Mouse (Mus musculus): ENCODE data around the gene Smyd4. TPM values are rescaled to one million over a fixed set of nuclear protein-coding genes. Genes with fewer than 3 reads are reported as not detected.

The Smyd4 gene
- polyA plus RNA-seq, 1 experiment from 2014 or later, result 13.8 TPM

DNA sequence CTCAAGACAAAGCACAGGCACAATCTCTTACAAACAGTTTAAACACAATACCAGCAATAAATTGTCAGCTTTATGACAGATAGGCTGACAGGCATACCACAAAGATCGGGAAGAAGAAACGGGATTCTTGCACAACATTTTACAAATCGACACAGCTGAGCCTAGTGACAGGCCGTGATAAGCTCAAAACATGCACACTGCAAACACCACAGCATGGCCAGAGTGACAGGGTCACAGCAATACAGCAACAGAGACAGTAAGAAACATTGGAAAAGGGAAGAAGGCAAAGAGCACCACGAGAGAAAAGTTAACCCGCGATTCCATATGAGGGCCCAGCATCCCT is 22.3 kb upstream of the Smyd4 start:
- no peak overlapping the region for H3K4me3 ChIP-seq (ENCODE audit: control insufficient read depth in 1 of 2, insufficient read depth in 1 of 2, low read depth in 1 of 2, low read length in 2 of 2)
- ATAC-seq (ENCODE audit: insufficient number of reproducible peaks, insufficient read depth, low FRiP score, low read depth), result no peak
- WGBS, result 59% methylated on average over 7 of the region's 7 CpGs
- H3K36me3 ChIP-seq (ENCODE audit: control insufficient read depth, insufficient read depth, low read length), result peaks cover 23% of the 10 kb centered on the region
- H3K27ac ChIP-seq (replicated peaks in 1 of 2; ENCODE audit: control insufficient read depth in 1 of 2, insufficient read depth in 1 of 2, low read depth in 2 of 2, low read length in 2 of 2), result no peak overlapping the region
- H3K27me3 ChIP-seq (ENCODE audit: control insufficient read depth, insufficient read depth, low read length), result no peaks in the 10 kb centered on the region
- no peak overlapping the region for H3K9ac ChIP-seq (ENCODE audit: low read length)
- no peak overlapping the region for H3K4me2 ChIP-seq (ENCODE audit: low read length)
- no peaks in the 10 kb centered on the region for H3K9me3 ChIP-seq (ENCODE audit: control insufficient read depth, low read length)
- H3K4me1 ChIP-seq (ENCODE audit: control insufficient read depth in 2 of 2, insufficient read depth in 2 of 2, low read length in 2 of 2), result peaks cover 0 to 6% of the 10 kb centered on the region in 2 experiments; a peak in 1 of 4 replicates

DNA sequence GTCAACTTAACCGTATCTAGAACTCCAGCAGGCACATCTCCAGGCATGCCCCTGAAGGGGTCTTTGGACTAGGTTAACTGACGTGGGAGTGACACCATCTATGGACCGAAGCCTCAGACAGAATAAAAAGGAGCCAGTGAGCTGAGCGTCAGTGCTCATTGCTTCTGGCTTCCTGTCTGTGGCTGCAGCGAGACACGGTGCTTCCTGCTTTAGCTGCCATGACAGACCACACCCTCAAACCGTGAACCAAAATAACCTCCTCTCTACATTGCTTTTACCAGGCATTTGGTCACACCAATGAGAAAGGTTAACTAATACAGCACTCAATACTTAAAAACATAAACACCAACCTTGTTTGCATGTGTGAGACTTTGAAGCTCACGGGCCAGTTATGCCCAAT is 11.6 kb upstream of the Smyd4 start:
- peaks cover 79% of the 10 kb centered on the region for H3K36me3 ChIP-seq (ENCODE audit: control insufficient read depth, insufficient read depth, low read length)
- WGBS, result 68% methylated on average over 8 of the region's 8 CpGs
- ATAC-seq (ENCODE audit: insufficient number of reproducible peaks, insufficient read depth, low FRiP score, low read depth), result no peak

DNA sequence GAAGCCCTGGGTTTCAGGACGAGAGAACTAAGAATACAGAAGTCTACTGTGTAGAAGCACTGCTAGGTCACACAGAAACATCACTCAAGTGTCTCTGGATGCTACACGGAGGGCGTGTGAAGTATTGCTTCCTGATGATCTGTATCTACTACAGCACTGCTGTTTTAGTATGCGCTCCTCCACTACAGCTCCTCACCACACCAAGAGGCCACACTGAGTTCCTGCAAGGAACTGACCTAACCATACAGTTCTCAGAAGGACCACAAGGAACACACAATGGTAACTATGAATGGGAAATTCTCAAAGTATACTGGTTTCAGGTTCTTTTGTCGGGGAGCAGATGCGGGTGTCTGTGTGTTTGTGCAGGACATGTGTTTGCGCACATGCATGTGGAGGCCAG is 11.0 kb upstream of the Smyd4 start:
- H3K4me1 ChIP-seq (ENCODE audit: control insufficient read depth in 2 of 2, insufficient read depth in 2 of 2, low read length in 2 of 2), result peaks cover 2 to 7% of the 10 kb centered on the region in 2 experiments; a peak in 1 of 4 replicates
- no peak overlapping the region for H3K4me3 ChIP-seq (ENCODE audit: control insufficient read depth in 1 of 2, insufficient read depth in 1 of 2, low read depth in 1 of 2, low read length in 2 of 2)
- H3K27me3 ChIP-seq (ENCODE audit: control insufficient read depth, insufficient read depth, low read length), result no peaks in the 10 kb centered on the region
- WGBS, result 90% methylated on average over 7 of the region's 7 CpGs
- no peak for ATAC-seq (ENCODE audit: insufficient number of reproducible peaks, insufficient read depth, low FRiP score, low read depth)
- no peak overlapping the region for H3K27ac ChIP-seq (replicated peaks in 1 of 2; ENCODE audit: control insufficient read depth in 1 of 2, insufficient read depth in 1 of 2, low read depth in 2 of 2, low read length in 2 of 2)
- no peak overlapping the region for H3K4me2 ChIP-seq (ENCODE audit: low read length)
- H3K9me3 ChIP-seq (ENCODE audit: control insufficient read depth, low read length), result no peaks in the 10 kb centered on the region
- H3K36me3 ChIP-seq (ENCODE audit: control insufficient read depth, insufficient read depth, low read length), result peaks cover 79% of the 10 kb centered on the region
- no peak overlapping the region for H3K9ac ChIP-seq (ENCODE audit: low read length)

More for the DNA sequence above, 11.6 kb upstream of the Smyd4 start:
- H3K27ac ChIP-seq (replicated peaks in 1 of 2; ENCODE audit: control insufficient read depth in 1 of 2, insufficient read depth in 1 of 2, low read depth in 2 of 2, low read length in 2 of 2), result no peak overlapping the region
- H3K4me2 ChIP-seq (ENCODE audit: low read length), result no peak overlapping the region
- no peak overlapping the region for H3K4me3 ChIP-seq (ENCODE audit: control insufficient read depth in 1 of 2, insufficient read depth in 1 of 2, low read depth in 1 of 2, low read length in 2 of 2)
- H3K27me3 ChIP-seq (ENCODE audit: control insufficient read depth, insufficient read depth, low read length), result no peaks in the 10 kb centered on the region
- H3K9ac ChIP-seq (ENCODE audit: low read length), result no peak overlapping the region
- peaks cover 2 to 7% of the 10 kb centered on the region in 2 experiments; a peak in 1 of 4 replicates for H3K4me1 ChIP-seq (ENCODE audit: control insufficient read depth in 2 of 2, insufficient read depth in 2 of 2, low read length in 2 of 2)
- no peaks in the 10 kb centered on the region for H3K9me3 ChIP-seq (ENCODE audit: control insufficient read depth, low read length)

DNA sequence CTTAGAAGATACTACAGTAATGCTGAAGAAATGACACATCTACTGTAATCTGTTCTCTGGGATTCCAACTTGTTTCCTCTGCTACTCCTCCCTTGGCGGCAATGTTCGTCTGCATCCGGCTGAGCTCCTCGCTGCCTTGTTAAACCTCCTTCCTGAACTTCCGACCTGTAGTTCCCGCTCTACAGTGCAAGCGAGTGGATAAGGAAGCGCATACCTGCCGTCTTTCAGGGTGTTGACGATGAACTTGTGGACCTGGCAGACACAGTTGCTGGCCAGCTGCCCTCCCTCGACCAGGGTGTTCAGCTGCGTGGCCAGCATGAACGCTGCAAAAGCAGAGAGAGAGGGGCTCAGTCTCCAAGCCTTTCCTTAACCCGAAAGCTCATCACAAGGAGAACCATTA is 8.2 kb upstream of the Smyd4 start:
- WGBS, result 77% methylated on average over 14 of the region's 14 CpGs
- no peak overlapping the region for H3K4me3 ChIP-seq (ENCODE audit: control insufficient read depth in 1 of 2, insufficient read depth in 1 of 2, low read depth in 1 of 2, low read length in 2 of 2)
- no peak overlapping the region for H3K27ac ChIP-seq (replicated peaks in 1 of 2; ENCODE audit: control insufficient read depth in 1 of 2, insufficient read depth in 1 of 2, low read depth in 2 of 2, low read length in 2 of 2)
- peaks cover 64% of the 10 kb centered on the region for H3K36me3 ChIP-seq (ENCODE audit: control insufficient read depth, insufficient read depth, low read length)
- H3K27me3 ChIP-seq (ENCODE audit: control insufficient read depth, insufficient read depth, low read length), result no peaks in the 10 kb centered on the region
- H3K4me1 ChIP-seq (ENCODE audit: control insufficient read depth in 2 of 2, insufficient read depth in 2 of 2, low read length in 2 of 2), result peaks cover 2 to 9% of the 10 kb centered on the region in 2 experiments; a peak in 1 of 4 replicates
- H3K4me2 ChIP-seq (ENCODE audit: low read length), result no peak overlapping the region
- no peak overlapping the region for H3K9ac ChIP-seq (ENCODE audit: low read length)
- no peaks in the 10 kb centered on the region for H3K9me3 ChIP-seq (ENCODE audit: control insufficient read depth, low read length)
- no peak for ATAC-seq (ENCODE audit: insufficient number of reproducible peaks, insufficient read depth, low FRiP score, low read depth)

DNA sequence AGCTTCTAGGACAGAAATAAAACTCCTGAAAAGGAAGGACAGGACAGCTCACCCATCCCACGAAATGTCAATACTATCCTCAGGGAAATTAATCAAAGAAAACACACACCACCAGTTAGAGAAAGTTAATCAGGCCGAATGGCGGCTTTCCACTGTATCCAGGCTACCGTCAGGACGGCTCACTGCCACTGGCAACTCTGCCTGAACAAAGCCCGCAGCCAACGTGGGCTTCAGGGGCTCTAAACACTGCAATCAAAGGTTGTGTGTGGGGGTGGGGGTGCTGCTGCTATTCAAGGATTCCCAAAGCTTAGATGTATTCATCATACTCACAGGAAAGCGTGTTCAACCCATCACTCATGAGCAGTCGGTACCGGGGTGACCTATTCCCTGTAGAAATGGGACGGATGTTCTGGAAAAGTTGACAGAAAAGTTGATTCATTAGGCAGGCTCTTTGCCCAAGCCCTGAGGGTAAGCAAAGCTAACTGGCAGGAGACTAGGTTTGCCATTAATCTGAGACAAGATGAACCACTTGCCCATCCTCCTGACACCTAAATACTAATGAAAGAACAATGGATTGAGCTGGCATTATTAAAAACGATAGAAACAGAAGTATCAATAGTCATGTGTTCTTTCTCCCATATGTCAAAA is 7.4 kb upstream of the Smyd4 start:
- ATAC-seq (ENCODE audit: insufficient number of reproducible peaks, insufficient read depth, low FRiP score, low read depth), result no peak
- H3K4me1 ChIP-seq (ENCODE audit: control insufficient read depth in 2 of 2, insufficient read depth in 2 of 2, low read length in 2 of 2), result peaks cover 2 to 9% of the 10 kb centered on the region in 2 experiments; a peak in 1 of 4 replicates
- no peaks in the 10 kb centered on the region for H3K9me3 ChIP-seq (ENCODE audit: control insufficient read depth, low read length)
- H3K36me3 ChIP-seq (ENCODE audit: control insufficient read depth, insufficient read depth, low read length), result peaks cover 58% of the 10 kb centered on the region
- H3K9ac ChIP-seq (ENCODE audit: low read length), result no peak overlapping the region
- H3K27me3 ChIP-seq (ENCODE audit: control insufficient read depth, insufficient read depth, low read length), result no peaks in the 10 kb centered on the region
- no peak overlapping the region for H3K4me2 ChIP-seq (ENCODE audit: low read length)
- H3K27ac ChIP-seq (replicated peaks in 1 of 2; ENCODE audit: control insufficient read depth in 1 of 2, insufficient read depth in 1 of 2, low read depth in 2 of 2, low read length in 2 of 2), result no peak overlapping the region
- WGBS, result 87% methylated on average over 12 of the region's 12 CpGs
- H3K4me3 ChIP-seq (ENCODE audit: control insufficient read depth in 1 of 2, insufficient read depth in 1 of 2, low read depth in 1 of 2, low read length in 2 of 2), result no peak overlapping the region

DNA sequence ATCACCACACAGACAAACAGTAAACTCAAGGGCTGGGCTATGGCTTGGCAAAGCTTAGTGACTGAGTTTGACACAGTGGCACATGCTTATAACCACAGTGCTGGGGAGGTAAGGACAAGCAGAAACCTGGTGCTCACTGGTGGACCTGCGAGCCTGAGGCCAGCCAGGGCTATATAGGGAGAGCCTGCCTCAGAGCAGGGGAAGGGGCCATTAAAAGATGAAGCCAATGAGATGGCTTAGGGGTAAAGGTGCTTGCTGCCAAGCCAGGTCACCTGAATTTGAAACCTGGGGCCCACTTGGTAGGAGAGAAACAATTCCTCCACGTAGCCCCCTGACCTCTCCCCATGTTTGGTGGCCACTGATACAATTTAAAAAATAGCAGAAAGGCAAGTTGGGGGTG is 5.1 kb upstream of the Smyd4 start:
- ATAC-seq (ENCODE audit: insufficient number of reproducible peaks, insufficient read depth, low FRiP score, low read depth), result no peak
- Histone ChIP-seq H3K36me3 (ENCODE audit: control insufficient read depth, insufficient read depth, low read length) (peaks cover 37% of the 10 kb centered on the region), H3K4me3 (ENCODE audit: control insufficient read depth in 1 of 2, insufficient read depth in 1 of 2, low read depth in 1 of 2, low read length in 2 of 2) (no peak overlapping the region), H3K9ac (ENCODE audit: low read length) (no peak overlapping the region), H3K27me3 (ENCODE audit: control insufficient read depth, insufficient read depth, low read length) (no peaks in the 10 kb centered on the region), H3K27ac (replicated peaks in 1 of 2; ENCODE audit: control insufficient read depth in 1 of 2, insufficient read depth in 1 of 2, low read depth in 2 of 2, low read length in 2 of 2) (no peak overlapping the region), H3K9me3 (ENCODE audit: control insufficient read depth, low read length) (no peaks in the 10 kb centered on the region), H3K4me1 (ENCODE audit: control insufficient read depth in 2 of 2, insufficient read depth in 2 of 2, low read length in 2 of 2) (peaks cover 2 to 14% of the 10 kb centered on the region in 2 experiments; a peak in 2 of 4 replicates), H3K4me2 (ENCODE audit: low read length) (no peak overlapping the region)
- 94% methylated on average over 2 of the region's 2 CpGs for WGBS

DNA sequence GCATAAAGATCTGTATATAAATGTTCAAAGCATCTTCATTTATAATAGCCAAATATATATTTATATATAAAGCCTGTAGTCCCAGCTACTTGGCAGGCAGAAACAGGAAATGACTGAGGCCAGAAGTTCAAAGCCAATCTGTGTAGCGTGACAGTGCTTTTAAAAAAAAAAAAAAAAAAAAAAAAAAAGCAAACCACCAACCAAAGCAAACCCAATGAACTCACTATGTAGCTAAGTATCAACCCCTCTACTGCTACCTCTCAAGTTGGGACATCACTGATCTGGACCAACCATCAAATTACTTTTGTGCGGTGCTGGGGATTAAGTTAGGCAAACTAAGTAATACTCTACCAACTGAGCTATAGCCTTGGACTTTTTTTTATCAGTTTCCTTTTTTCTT is 4.1 kb upstream of the Smyd4 start:
- Histone ChIP-seq H3K27ac (replicated peaks in 1 of 2; ENCODE audit: control insufficient read depth in 1 of 2, insufficient read depth in 1 of 2, low read depth in 2 of 2, low read length in 2 of 2) (no peak overlapping the region), H3K9me3 (ENCODE audit: control insufficient read depth, low read length) (no peaks in the 10 kb centered on the region), H3K27me3 (ENCODE audit: control insufficient read depth, insufficient read depth, low read length) (no peaks in the 10 kb centered on the region), H3K4me1 (ENCODE audit: control insufficient read depth in 2 of 2, insufficient read depth in 2 of 2, low read length in 2 of 2) (peaks cover 5 to 14% of the 10 kb centered on the region in 2 experiments; a peak in 3 of 4 replicates), H3K4me2 (ENCODE audit: low read length) (no peak overlapping the region), H3K4me3 (ENCODE audit: control insufficient read depth in 1 of 2, insufficient read depth in 1 of 2, low read depth in 1 of 2, low read length in 2 of 2) (no peak overlapping the region), H3K36me3 (ENCODE audit: control insufficient read depth, insufficient read depth, low read length) (peaks cover 27% of the 10 kb centered on the region), H3K9ac (ENCODE audit: low read length) (no peak overlapping the region)
- ATAC-seq (ENCODE audit: insufficient number of reproducible peaks, insufficient read depth, low FRiP score, low read depth), result no peak
- 72% methylated on average over 2 of the region's 2 CpGs for WGBS

DNA sequence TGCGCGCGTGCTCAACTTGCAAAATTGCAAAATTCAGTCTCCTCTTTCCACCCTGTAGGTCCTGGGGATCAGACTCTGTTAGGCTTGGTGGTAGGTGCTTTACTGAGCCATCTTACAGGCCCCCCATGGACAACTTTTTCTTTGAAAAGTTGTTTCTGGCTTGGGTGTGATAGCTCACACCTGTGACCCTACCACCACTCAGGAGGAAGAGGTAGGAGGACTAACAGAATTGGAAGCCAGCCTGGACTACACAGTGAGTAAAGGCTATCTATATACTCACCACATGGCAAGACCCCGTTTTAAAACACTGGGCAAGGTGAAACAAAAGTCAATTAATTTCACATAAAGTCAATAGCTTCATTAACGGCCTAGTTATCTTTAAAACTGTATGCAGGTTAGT is 3.5 kb upstream of the Smyd4 start:
- H3K36me3 ChIP-seq (ENCODE audit: control insufficient read depth, insufficient read depth, low read length), result peaks cover 23% of the 10 kb centered on the region
- no peak overlapping the region for H3K27ac ChIP-seq (replicated peaks in 1 of 2; ENCODE audit: control insufficient read depth in 1 of 2, insufficient read depth in 1 of 2, low read depth in 2 of 2, low read length in 2 of 2)
- H3K9me3 ChIP-seq (ENCODE audit: control insufficient read depth, low read length), result no peaks in the 10 kb centered on the region
- no peak overlapping the region for H3K9ac ChIP-seq (ENCODE audit: low read length)
- no peak overlapping the region for H3K4me3 ChIP-seq (ENCODE audit: control insufficient read depth in 1 of 2, insufficient read depth in 1 of 2, low read depth in 1 of 2, low read length in 2 of 2)
- H3K4me2 ChIP-seq (ENCODE audit: low read length), result no peak overlapping the region
- no peak for ATAC-seq (ENCODE audit: insufficient number of reproducible peaks, insufficient read depth, low FRiP score, low read depth)
- no peaks in the 10 kb centered on the region for H3K27me3 ChIP-seq (ENCODE audit: control insufficient read depth, insufficient read depth, low read length)
- peaks cover 5 to 14% of the 10 kb centered on the region in 2 experiments; a peak in 3 of 4 replicates for H3K4me1 ChIP-seq (ENCODE audit: control insufficient read depth in 2 of 2, insufficient read depth in 2 of 2, low read length in 2 of 2)
- 93% methylated on average over 5 of the region's 5 CpGs for WGBS
